Mouse (Mus musculus): ENCODE measurements at regions not wholly inside any gene's neighbourhood (a gene's known extent, or its start where the extent isn't known, plus 50 kb on each side); places are given as distances from the start of the nearest gene placed in this dataset.
A peak's percentile ranks its signal among the peaks of the same experiment; 100 is the strongest.

GRCm38 (mm10) chr4:62853335-62853734 lies 112.0 kb upstream of the Zfp618 start:
- H3K27ac ChIP-seq (ENCODE audit: control insufficient read depth, insufficient read depth, low read depth, low read length, poor library complexity): no peak overlapping the region
- 78% methylated on average over 1 of the region's 1 CpGs for WGBS
- H3K4me3 ChIP-seq (replicated peaks; ENCODE audit: control insufficient read depth, low read depth, low read length): no peak overlapping the region
- TF ChIP-seq CTCF (IDR thresholded peaks at IDR 0.05; ENCODE audit: control insufficient read depth, insufficient read depth, low read length) (peak; percentile 30), POLR2A (IDR thresholded peaks at IDR 0.05; ENCODE audit: borderline replicate concordance, control insufficient read depth, low read depth, low read length) (no peak)
- no peaks in the 10 kb centered on the region for H3K4me1 ChIP-seq (ENCODE audit: control insufficient read depth, insufficient read depth, low read length)

GRCm38 (mm10) chr4:62856406-62856805 lies 109.0 kb upstream of the Zfp618 start:
- Histone ChIP-seq H3K27ac (ENCODE audit: control insufficient read depth, insufficient read depth, low read depth, low read length, poor library complexity) (no peak overlapping the region), H3K4me1 (ENCODE audit: control insufficient read depth, insufficient read depth, low read length) (no peaks in the 10 kb centered on the region), H3K4me3 (replicated peaks; ENCODE audit: control insufficient read depth, low read depth, low read length) (no peak overlapping the region)
- no peak for TF ChIP-seq POLR2A (IDR thresholded peaks at IDR 0.05; ENCODE audit: borderline replicate concordance, control insufficient read depth, low read depth, low read length)
- no peak for TF ChIP-seq CTCF (IDR thresholded peaks at IDR 0.05; ENCODE audit: control insufficient read depth, insufficient read depth, low read length)
- WGBS: 77% methylated on average over 3 of the region's 3 CpGs

DNA sequence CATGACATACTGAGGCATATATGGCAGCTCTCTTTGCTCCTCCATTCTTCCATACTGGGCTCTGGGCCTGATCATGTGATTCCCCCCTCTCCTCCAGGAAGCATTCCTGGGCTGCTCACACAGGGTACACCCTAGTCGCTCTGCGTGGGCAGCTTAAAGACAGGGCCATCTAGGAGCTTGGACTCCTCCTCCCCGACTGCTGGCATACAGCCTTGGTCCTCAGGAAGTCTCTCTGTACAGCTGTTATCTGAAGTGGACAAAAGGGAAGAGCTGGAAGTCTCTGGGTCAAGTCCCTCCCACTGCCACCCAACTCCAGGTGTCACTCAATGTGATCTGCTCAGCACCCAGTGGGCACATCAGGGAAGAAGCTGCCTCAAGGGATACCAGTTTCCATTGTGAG lies 102.6 kb upstream of the Zfp618 start:
- TF ChIP-seq CTCF (IDR thresholded peaks at IDR 0.05; ENCODE audit: control insufficient read depth, insufficient read depth, low read length): no peak
- no peak for TF ChIP-seq POLR2A (IDR thresholded peaks at IDR 0.05; ENCODE audit: borderline replicate concordance, control insufficient read depth, low read depth, low read length)
- no peak overlapping the region for H3K27ac ChIP-seq (ENCODE audit: control insufficient read depth, insufficient read depth, low read depth, low read length, poor library complexity)
- H3K4me3 ChIP-seq (replicated peaks; ENCODE audit: control insufficient read depth, low read depth, low read length): no peak overlapping the region
- 68% methylated on average over 3 of the region's 3 CpGs for WGBS
- H3K4me1 ChIP-seq (ENCODE audit: control insufficient read depth, insufficient read depth, low read length): no peaks in the 10 kb centered on the region

DNA sequence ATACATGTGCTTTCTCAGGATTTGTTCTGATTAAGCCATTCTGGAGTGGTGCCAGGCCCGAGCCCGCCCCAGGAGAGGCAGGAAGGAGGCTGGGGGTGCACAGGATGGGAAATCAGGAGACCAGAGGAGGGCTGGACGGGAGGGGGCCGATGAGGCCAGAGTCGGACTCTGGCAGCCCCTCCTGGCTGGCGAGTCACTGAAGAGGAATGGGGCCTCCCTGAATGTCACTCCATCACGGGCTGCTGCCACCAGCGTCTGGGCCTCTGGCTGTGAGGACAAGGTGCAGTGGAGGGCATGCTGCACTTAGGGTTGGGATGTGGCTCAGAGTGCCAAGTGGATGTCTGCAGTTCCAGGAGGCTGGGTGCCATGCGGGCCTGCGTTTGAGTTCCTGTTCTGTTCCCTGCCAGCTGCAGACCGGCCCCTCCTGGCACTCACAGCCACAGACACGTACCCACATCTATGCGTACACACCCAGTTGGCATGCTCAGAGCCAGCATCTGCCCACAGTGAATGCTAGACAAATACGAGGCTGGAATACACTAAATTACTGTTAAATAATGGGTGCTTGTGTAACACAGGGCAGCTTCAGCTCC lies 94.9 kb upstream of the Zfp618 start:
- Histone ChIP-seq H3K4me3 (replicated peaks; ENCODE audit: control insufficient read depth, low read depth, low read length) (no peak overlapping the region), H3K27ac (ENCODE audit: control insufficient read depth, insufficient read depth, low read depth, low read length, poor library complexity) (no peak overlapping the region), H3K4me1 (ENCODE audit: control insufficient read depth, insufficient read depth, low read length) (no peaks in the 10 kb centered on the region)
- TF ChIP-seq POLR2A (IDR thresholded peaks at IDR 0.05; ENCODE audit: borderline replicate concordance, control insufficient read depth, low read depth, low read length) (0 out of 2 replicates have a peak, but pooled peaks have one; percentile 20), CTCF (IDR thresholded peaks at IDR 0.05; ENCODE audit: control insufficient read depth, insufficient read depth, low read length) (no peak)
- 55% methylated on average over 14 of the region's 14 CpGs for WGBS

GRCm38 (mm10) chr4:62872562-62872961 lies 92.8 kb upstream of the Zfp618 start:
- Histone ChIP-seq H3K4me1 (ENCODE audit: control insufficient read depth, insufficient read depth, low read length) (no peaks in the 10 kb centered on the region), H3K4me3 (replicated peaks; ENCODE audit: control insufficient read depth, low read depth, low read length) (no peak overlapping the region), H3K27ac (ENCODE audit: control insufficient read depth, insufficient read depth, low read depth, low read length, poor library complexity) (no peak overlapping the region)
- WGBS: 81% methylated on average over 10 of the region's 10 CpGs
- TF ChIP-seq POLR2A (IDR thresholded peaks at IDR 0.05; ENCODE audit: borderline replicate concordance, control insufficient read depth, low read depth, low read length) (no peak), CTCF (IDR thresholded peaks at IDR 0.05; ENCODE audit: control insufficient read depth, insufficient read depth, low read length) (no peak)

- WGBS: 80% methylated on average over 12 of the region's 12 CpGs
- H3K27ac ChIP-seq (ENCODE audit: control insufficient read depth, insufficient read depth, low read depth, low read length, poor library complexity): no peak overlapping the region
- TF ChIP-seq POLR2A (IDR thresholded peaks at IDR 0.05; ENCODE audit: borderline replicate concordance, control insufficient read depth, low read depth, low read length) (no peak), CTCF (IDR thresholded peaks at IDR 0.05; ENCODE audit: control insufficient read depth, insufficient read depth, low read length) (no peak)
- H3K4me3 ChIP-seq (replicated peaks; ENCODE audit: control insufficient read depth, low read depth, low read length): no peak overlapping the region
- no peaks in the 10 kb centered on the region for H3K4me1 ChIP-seq (ENCODE audit: control insufficient read depth, insufficient read depth, low read length)
Observed at GRCm38 (mm10) chr4:62873986-62874385, 91.4 kb upstream of the Zfp618 start.

GRCm38 (mm10) chr4:62878063-62878462 lies 87.3 kb upstream of the Zfp618 start:
- TF ChIP-seq CTCF (IDR thresholded peaks at IDR 0.05; ENCODE audit: control insufficient read depth, insufficient read depth, low read length) (no peak), POLR2A (IDR thresholded peaks at IDR 0.05; ENCODE audit: borderline replicate concordance, control insufficient read depth, low read depth, low read length) (no peak)
- Histone ChIP-seq H3K27ac (ENCODE audit: control insufficient read depth, insufficient read depth, low read depth, low read length, poor library complexity) (no peak overlapping the region), H3K4me3 (replicated peaks; ENCODE audit: control insufficient read depth, low read depth, low read length) (no peak overlapping the region), H3K4me1 (ENCODE audit: control insufficient read depth, insufficient read depth, low read length) (no peaks in the 10 kb centered on the region)
- 68% methylated on average over 7 of the region's 7 CpGs for WGBS

DNA sequence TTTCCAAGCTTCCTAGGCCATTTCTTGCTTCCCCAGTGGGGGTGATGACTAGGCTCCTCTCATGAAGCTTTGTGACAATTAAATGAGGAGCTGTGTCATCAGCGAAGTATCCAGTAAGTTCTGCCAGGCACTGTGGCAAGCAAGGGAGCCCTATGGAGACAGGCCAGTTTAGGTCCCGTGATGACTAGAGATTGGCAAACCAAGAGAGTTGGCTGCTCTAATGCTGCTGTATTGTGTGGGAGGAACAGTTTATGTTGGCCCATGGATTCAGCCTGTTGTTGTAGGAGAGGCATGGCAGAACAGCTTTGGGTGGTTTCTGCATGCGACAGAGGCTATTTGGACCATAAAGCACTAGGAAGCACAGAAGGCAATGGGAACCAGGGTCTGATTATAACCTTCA lies 86.4 kb upstream of the Zfp618 start:
- H3K4me3 ChIP-seq (replicated peaks; ENCODE audit: control insufficient read depth, low read depth, low read length): no peak overlapping the region
- WGBS: 85% methylated on average over 3 of the region's 3 CpGs
- no peaks in the 10 kb centered on the region for H3K4me1 ChIP-seq (ENCODE audit: control insufficient read depth, insufficient read depth, low read length)
- H3K27ac ChIP-seq (ENCODE audit: control insufficient read depth, insufficient read depth, low read depth, low read length, poor library complexity): no peak overlapping the region
- TF ChIP-seq CTCF (IDR thresholded peaks at IDR 0.05; ENCODE audit: control insufficient read depth, insufficient read depth, low read length): no peak
- TF ChIP-seq POLR2A (IDR thresholded peaks at IDR 0.05; ENCODE audit: borderline replicate concordance, control insufficient read depth, low read depth, low read length): no peak

GRCm38 (mm10) chr4:62881824-62882223 lies 83.5 kb upstream of the Zfp618 start:
- WGBS: 74% methylated on average over 11 of the region's 11 CpGs
- TF ChIP-seq CTCF (IDR thresholded peaks at IDR 0.05; ENCODE audit: control insufficient read depth, insufficient read depth, low read length) (peak; percentile 23; the same call in 1 of the 2 replicates), POLR2A (IDR thresholded peaks at IDR 0.05; ENCODE audit: borderline replicate concordance, control insufficient read depth, low read depth, low read length) (no peak)
- no peak overlapping the region for H3K27ac ChIP-seq (ENCODE audit: control insufficient read depth, insufficient read depth, low read depth, low read length, poor library complexity)

More at GRCm38 (mm10) chr4:62881824-62882223, 83.5 kb upstream of the Zfp618 start:
- Histone ChIP-seq H3K4me3 (replicated peaks; ENCODE audit: control insufficient read depth, low read depth, low read length) (no peak overlapping the region), H3K4me1 (ENCODE audit: control insufficient read depth, insufficient read depth, low read length) (no peaks in the 10 kb centered on the region)

Data from bone marrow, adult 2 months (tissue).